In the genomic region with DNA sequence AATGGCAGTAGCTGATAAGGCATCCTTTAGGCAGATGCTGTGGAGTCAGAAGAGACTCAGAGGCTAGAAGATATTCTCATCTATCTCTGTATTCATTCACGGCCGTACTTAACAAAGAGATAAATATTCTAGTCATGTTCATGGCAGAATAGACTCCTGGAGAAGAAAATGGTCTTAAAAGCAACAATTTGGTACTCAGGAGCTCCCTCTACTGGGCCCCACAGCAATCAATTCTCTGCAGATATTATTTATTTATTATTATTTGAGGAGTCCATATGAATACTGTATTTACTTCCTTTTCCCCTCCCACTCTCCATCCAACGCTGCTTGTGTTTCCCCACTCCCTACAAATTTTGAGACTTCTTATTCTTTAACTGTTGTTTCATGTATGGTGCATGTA, we compare ENCODE assay signal across 9 mouse cellular contexts. TPM values are rescaled to one million over a fixed set of nuclear protein-coding genes. Genes with fewer than 3 reads are reported as not detected.
A peak's percentile ranks its signal among the peaks of the same experiment; 100 is the strongest.
DNase-seq lines count a peak whose midpoint lies in the region; ATAC-seq and TF ChIP-seq lines count a peak whose summit lies in the region.
"Had no signal": no experiment of that assay in that cellular context is flagged by ENCODE, and none has a peak within 500 bp of the region (broad histone marks: within the 10 kb centered on the region; RNA-seq: fewer than 3 reads in every experiment).

No protein-coding gene starts in this region.

- H3K9ac ChIP-seq in kidney, postnatal 0 days (ENCODE audit: low read depth, low read length) = no peak overlapping the region
- no peak overlapping the region for H3K9ac ChIP-seq in kidney, embryonic 14.5 days (ENCODE audit: low read depth, low read length)
- H3K9ac ChIP-seq: limb, embryonic 13.5 days had no signal

- no peaks in the 10 kb centered on the region for H3K27me3 ChIP-seq in kidney, postnatal 0 days (ENCODE audit: insufficient read depth, low read length)
- H3K27me3 ChIP-seq in kidney, embryonic 14.5 days (ENCODE audit: control insufficient read depth, insufficient read depth, low read length) = no peaks in the 10 kb centered on the region
- H3K27me3 ChIP-seq: limb, embryonic 13.5 days had no signal

- no peaks in the 10 kb centered on the region for H3K9me3 ChIP-seq in kidney, postnatal 0 days (replicated peaks; ENCODE audit: low read length)
- no peaks in the 10 kb centered on the region for H3K9me3 ChIP-seq in kidney, embryonic 14.5 days (ENCODE audit: control insufficient read depth, low read length)
- H3K9me3 ChIP-seq: limb, embryonic 13.5 days had no signal

- no peak overlapping the region for H3K4me2 ChIP-seq in kidney, postnatal 0 days (ENCODE audit: low read length)
- no peak overlapping the region for H3K4me2 ChIP-seq in kidney, embryonic 14.5 days (replicated peaks; ENCODE audit: low read depth, low read length)
- H3K4me2 ChIP-seq: limb, embryonic 13.5 days had no signal

- H3K4me1 ChIP-seq in kidney, postnatal 0 days (replicated peaks; ENCODE audit: insufficient read depth, low read length) = no peaks in the 10 kb centered on the region
- H3K4me1 ChIP-seq in kidney, embryonic 14.5 days (ENCODE audit: control insufficient read depth, insufficient read depth, low read length) = no peaks in the 10 kb centered on the region
- H3K4me1 ChIP-seq: limb, embryonic 13.5 days had no signal

- H3K4me3 ChIP-seq in kidney, postnatal 0 days (replicated peaks; ENCODE audit: low read depth, low read length) = no peak overlapping the region
- H3K4me3 ChIP-seq in kidney, embryonic 14.5 days (ENCODE audit: low read length) = no peak overlapping the region
- H3K4me3 ChIP-seq: limb, embryonic 13.5 days had no signal

- no peak overlapping the region for H3K27ac ChIP-seq in kidney, postnatal 0 days
- no peak overlapping the region for H3K27ac ChIP-seq in kidney, embryonic 14.5 days (ENCODE audit: low read depth, low read length)
- H3K27ac ChIP-seq: limb, embryonic 13.5 days had no signal

- WGBS in kidney, postnatal 0 days = 43% methylated on average over 3 of the region's 3 CpGs
- 73% methylated on average over 3 of the region's 3 CpGs for WGBS in kidney, embryonic 14.5 days

- no peak for ATAC-seq in kidney, postnatal 0 days (replicated peaks; ENCODE audit: low FRiP score, low read depth)
- no peak for ATAC-seq in kidney, embryonic 14.5 days (ENCODE audit: low FRiP score, low TSS enrichment)

- DNase-seq in adrenal gland, postnatal 10 days = peak; percentile 32
- DNase-seq in adrenal gland, adult 2 months = no peak
- DNase-seq in kidney, postnatal 0 days (ENCODE audit: low spot score) = peak; percentile 67
- DNase-seq in MN1 (ENCODE audit: low spot score) = peak; percentile 7
- DNase-seq in kidney, postnatal 36 days = peak; percentile 18 to 62
- DNase-seq in thymus, postnatal 0 days (ENCODE audit: low spot score) = no peak
- no peak for DNase-seq in urinary bladder, postnatal 10 days (ENCODE audit: low spot score)

- peak; percentile 63 for TF ChIP-seq CTCF in kidney, postnatal 0 days (IDR thresholded peaks at IDR 0.05; ENCODE audit: low read depth)

- no peaks in the 10 kb centered on the region for H3K36me3 ChIP-seq in kidney, postnatal 0 days (ENCODE audit: insufficient read depth, low read length)
- H3K36me3 ChIP-seq in kidney, embryonic 14.5 days (ENCODE audit: control insufficient read depth, insufficient read depth, low read length) = no peaks in the 10 kb centered on the region
- H3K36me3 ChIP-seq: limb, embryonic 13.5 days had no signal

RNA-seq across cellular contexts. Expression of a gene that starts 24.3 kb away (rescaled TPM):
- 1 to 10 TPM; 4.9 to 5.8 TPM for total RNA-seq in adrenal gland, postnatal 10 days (2021)
- total RNA-seq in adrenal gland, adult 2 months (2021) = 1 to 10 TPM; 2.1 to 8.1 TPM
- polyA plus RNA-seq in adrenal gland, adult 2 months (2012; rRNA removed) = 4.8 and 6.2 TPM in 2 replicates
- polyA plus RNA-seq in kidney, postnatal 0 days (2015; fragmentation: Nextera tagmentation; extraction: Ambion mirVana) = 0.22 and 0.46 TPM in 2 replicates
- 0.49 and 0.77 TPM in 2 replicates for polyA plus RNA-seq in kidney, embryonic 14.5 days (2014; fragmentation: Nextera tagmentation; extraction: Ambion mirVana)
- polyA plus RNA-seq in thymus, postnatal 0 days (2015; fragmentation: Nextera tagmentation; extraction: Ambion mirVana) = 0.04 and 0.20 TPM in 2 replicates

RNA-seq across cellular contexts. Expression of a gene that starts 48.6 kb away (rescaled TPM):
- total RNA-seq in adrenal gland, postnatal 10 days (2021) = not detected
- not detected for total RNA-seq in adrenal gland, adult 2 months (2021)
- not detected in 2 replicates for polyA plus RNA-seq in adrenal gland, adult 2 months (2012; rRNA removed)
- not detected in 2 replicates for polyA plus RNA-seq in kidney, postnatal 0 days (2015; fragmentation: Nextera tagmentation; extraction: Ambion mirVana)
- polyA plus RNA-seq in kidney, embryonic 14.5 days (2014; fragmentation: Nextera tagmentation; extraction: Ambion mirVana) = not detected in 2 replicates
- polyA plus RNA-seq in thymus, postnatal 0 days (2015; fragmentation: Nextera tagmentation; extraction: Ambion mirVana) = not detected in 2 replicates
- polyA plus RNA-seq: limb, embryonic 13.5 days had no signal

Comparison
In these comparisons a context has a peak if more than half of its experiments do, and no peak if none do; other contexts are left out.
1. DNase-seq: peak in adrenal gland, postnatal 10 days (single experiment), kidney, postnatal 0 days (single experiment), MN1 (single experiment) and kidney, postnatal 36 days (2 of 2); none in adrenal gland, adult 2 months (single experiment), thymus, postnatal 0 days (single experiment) and urinary bladder, postnatal 10 days (single experiment).